Mouse (Mus musculus) heart, embryonic 16.5 days (tissue): ENCODE results near the gene Arhgef2. TPM values are rescaled to one million over a fixed set of nuclear protein-coding genes. Genes with fewer than 3 reads are reported as not detected.
A peak's percentile ranks its signal among the peaks of the same experiment; 100 is the strongest.

Source experiments
- ATAC-seq: fragments of 200-750 bp; cut with Nextera tagmentation; replicated peaks from 2 replicates; pipeline ENCODE4 v1.8.0; 2017; ENCODE audit warnings: moderate number of reproducible peaks; ENCODE audit not compliant: insufficient read depth, low FRiP score; ENCODE audit errors: extremely low read depth
- H3K27ac ChIP-seq: fragments of 300-500 bp; sonication (generic); 2 replicates; pipeline ENCODE4 v1.5.1; 2014; ENCODE audit warnings: mild to moderate bottlenecking, low read length, control low read depth, moderate library complexity
- H3K27me3 ChIP-seq: fragments of 300-500 bp; sonication (generic); 2 replicates; pipeline ENCODE4 v1.6.1; 2014; ENCODE audit warnings: low read length, mixed read lengths; ENCODE audit not compliant: control insufficient read depth, insufficient read depth
- H3K36me3 ChIP-seq: fragments of 300-500 bp; sonication (generic); 2 replicates; pipeline ENCODE4 v1.6.1; 2014; ENCODE audit not compliant: control insufficient read depth, insufficient read depth
- H3K4me1 ChIP-seq: fragments of 300-500 bp; sonication (generic); 2 replicates; pipeline ENCODE4 v1.6.1; 2014; ENCODE audit warnings: low read length, mixed read lengths; ENCODE audit not compliant: control insufficient read depth, insufficient read depth
- H3K4me2 ChIP-seq: fragments of 300-500 bp; sonication (generic); 2 replicates; pipeline ENCODE4 v1.6.1; 2014; ENCODE audit warnings: low read depth, mild to moderate bottlenecking, control low read depth, low read length
- H3K4me3 ChIP-seq: fragments of 300-500 bp; sonication (generic); 2 replicates; pipeline ENCODE4 v1.5.1; 2014; ENCODE audit warnings: mild to moderate bottlenecking, control low read depth, low read length
- H3K9ac ChIP-seq: fragments of 300-500 bp; sonication (generic); 2 replicates; pipeline ENCODE4 v1.6.1; 2014; ENCODE audit warnings: low read length, control low read depth
- H3K9me3 ChIP-seq: fragments of 300-500 bp; sonication (generic); replicated peaks from 2 replicates; pipeline ENCODE4 v1.6.1; 2016; ENCODE audit warnings: low read length; ENCODE audit not compliant: control insufficient read depth
- WGBS: fragments of 180-500 bp; shearing (Covaris S2); extraction: QIAGEN DNeasy Blood & Tissue Kit; methylation state at CpG from one replicate; pipeline ENCODE4 v1.1.7; 2014; 5-methylcytosine and 5-hydroxymethylcytosine counted together
- polyA plus RNA-seq: library from polyadenylated mRNA; unstranded; fragments of >200 nt; fragmentation: Nextera tagmentation; extraction: Ambion mirVana; gene quantifications from 2 replicates; pipeline ENCODE4 v1.2.1, GENCODE M21; 2015

Arhgef2 gene
- polyA plus RNA-seq, 1 experiment from 2014 or later: 76.7 TPM

- Histone ChIP-seq H3K4me1 (peaks cover 13% of the 10 kb centered on the region), H3K4me3 (peak within 1 kb of the TSS; percentile 99), H3K4me2 (peak within 1 kb of the TSS; percentile 97), H3K36me3 (peaks cover 16% of the 10 kb centered on the region), H3K9me3 (no peaks in the 10 kb centered on the region), H3K27me3 (no peaks in the 10 kb centered on the region), H3K9ac (peak within 1 kb of the TSS; percentile 98), H3K27ac (peak within 1 kb of the TSS; percentile 98)
- peak; percentile 99 for ATAC-seq
- WGBS: under 1% methylated on average over 47 of the region's 47 CpGs
Measured at GRCm38 (mm10) chr3:88684980-88685941, 79.5 kb downstream of the Arhgef2 start, which contains the start of gene Khdc4. Khdc4 (plus strand) TSS chr3:88685803.

DNA sequence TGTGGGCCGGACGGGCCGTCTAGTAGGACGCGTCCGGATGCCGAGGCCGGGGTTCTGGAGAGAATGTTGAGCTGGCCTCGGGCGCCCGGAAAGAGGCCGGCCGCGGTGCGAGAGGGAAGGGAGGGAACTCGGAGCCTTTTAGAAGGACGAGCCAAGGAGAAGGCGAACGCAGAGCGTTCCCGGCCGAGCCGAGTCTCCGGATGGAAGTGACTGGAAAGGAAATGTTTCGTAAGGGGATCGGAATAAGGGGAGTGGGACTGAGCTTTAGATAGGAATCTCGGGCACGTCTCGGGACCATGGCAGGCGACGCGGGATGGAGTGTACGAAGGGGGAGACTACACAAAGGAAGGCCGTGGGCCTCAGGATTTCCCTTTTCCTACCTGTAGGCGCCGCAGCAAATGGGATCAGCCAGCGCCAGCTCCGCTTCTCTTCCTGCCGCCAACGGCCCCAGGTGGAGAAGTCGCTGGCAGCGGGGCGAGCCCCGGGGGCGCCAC is 80.2 kb downstream of the Arhgef2 start:
- Histone ChIP-seq H3K4me1 (peaks cover 13% of the 10 kb centered on the region), H3K9ac (peak overlapping the region; percentile 98), H3K27me3 (no peaks in the 10 kb centered on the region), H3K4me3 (peak overlapping the region; percentile 99), H3K9me3 (no peaks in the 10 kb centered on the region), H3K36me3 (peaks cover 23% of the 10 kb centered on the region), H3K4me2 (peak overlapping the region; percentile 97), H3K27ac (peak overlapping the region; percentile 98)
- WGBS: under 1% methylated on average over 45 of the region's 45 CpGs
- ATAC-seq: peak; percentile 63

DNA sequence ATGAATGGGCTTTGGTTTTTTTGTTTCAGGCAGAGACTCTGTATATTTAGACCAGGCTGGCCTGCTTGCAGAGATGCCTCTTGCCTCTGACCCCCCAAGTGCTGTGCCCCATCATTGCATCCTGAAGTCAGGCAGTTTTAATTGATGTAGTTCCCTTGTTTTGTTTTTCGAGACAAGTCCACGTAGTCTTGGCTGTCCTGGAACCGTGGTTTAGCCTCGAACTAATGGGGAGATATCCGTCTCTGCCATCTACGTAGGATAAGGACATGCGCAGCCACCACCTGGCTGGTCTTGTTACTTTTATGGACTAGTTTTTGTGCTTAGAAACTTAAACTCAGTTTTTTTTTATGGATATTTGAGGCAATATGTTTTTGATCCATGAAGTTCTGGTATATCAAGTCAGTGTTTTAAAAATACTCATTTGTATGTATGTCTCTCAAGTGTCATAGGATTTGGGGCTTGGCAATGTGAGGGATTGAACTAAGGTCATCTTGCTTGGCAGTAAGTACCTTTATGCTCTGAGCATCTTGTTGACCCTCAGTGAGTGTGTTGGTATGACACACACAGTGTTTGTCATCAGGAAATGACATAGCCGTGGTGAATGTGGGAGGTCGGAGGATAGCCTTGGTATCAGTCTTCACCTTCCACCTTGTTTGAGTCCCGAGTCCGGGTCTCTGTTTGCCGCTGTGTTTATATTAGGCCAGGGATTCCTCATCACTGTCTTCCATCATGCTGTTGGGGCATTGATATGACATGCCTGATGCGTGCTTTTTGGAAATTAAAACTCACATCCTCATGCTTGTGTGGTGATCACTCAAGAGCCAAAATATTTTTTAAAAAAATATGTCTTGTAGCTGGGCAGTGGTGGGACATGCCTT is 81.2 kb downstream of the Arhgef2 start:
- Histone ChIP-seq H3K4me3 (peak overlapping the region; percentile 99), H3K9me3 (no peaks in the 10 kb centered on the region), H3K4me1 (peaks cover 13% of the 10 kb centered on the region), H3K27me3 (no peaks in the 10 kb centered on the region), H3K4me2 (peak overlapping the region; percentile 97), H3K36me3 (peaks cover 30% of the 10 kb centered on the region), H3K9ac (peak overlapping the region; percentile 98), H3K27ac (peak overlapping the region; percentile 98)
- no peak for ATAC-seq
- WGBS: 16% methylated on average over 13 of the region's 13 CpGs

DNA sequence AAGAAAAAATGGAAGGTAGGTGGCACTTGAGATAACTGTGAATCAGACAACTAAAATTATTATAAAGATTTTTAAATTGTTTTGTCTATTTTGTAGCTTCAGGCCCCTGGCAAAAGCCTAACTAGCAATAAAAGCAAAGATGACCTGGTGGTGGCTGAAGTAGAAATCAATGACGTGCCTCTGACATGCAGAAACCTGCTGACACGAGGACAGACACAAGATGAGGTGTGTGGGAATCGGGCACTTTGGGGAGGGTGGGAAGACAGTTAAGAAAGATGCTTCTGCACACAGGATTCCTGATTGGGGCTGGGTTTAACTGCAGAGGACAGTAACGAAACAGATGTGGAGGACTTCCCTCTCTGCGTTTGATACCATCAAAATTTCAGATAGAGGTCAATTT is 83.3 kb downstream of the Arhgef2 start:
- H3K4me3 ChIP-seq: no peak overlapping the region
- ATAC-seq: no peak
- peaks cover 43% of the 10 kb centered on the region for H3K36me3 ChIP-seq
- no peak overlapping the region for H3K4me2 ChIP-seq
- no peak overlapping the region for H3K27ac ChIP-seq
- H3K9ac ChIP-seq: no peak overlapping the region
- H3K9me3 ChIP-seq: no peaks in the 10 kb centered on the region
- WGBS: 71% methylated on average over 5 of the region's 5 CpGs
- no peaks in the 10 kb centered on the region for H3K27me3 ChIP-seq
- peaks cover 13% of the 10 kb centered on the region for H3K4me1 ChIP-seq

- Histone ChIP-seq H3K27ac (no peak overlapping the region), H3K27me3 (no peaks in the 10 kb centered on the region), H3K9me3 (no peaks in the 10 kb centered on the region), H3K4me2 (no peak overlapping the region), H3K9ac (no peak overlapping the region), H3K4me1 (no peaks in the 10 kb centered on the region), H3K4me3 (no peak overlapping the region), H3K36me3 (peaks cover 78% of the 10 kb centered on the region)
- ATAC-seq: no peak
Measured at GRCm38 (mm10) chr3:88695545-88695944, 89.8 kb downstream of the Arhgef2 start.

Other genes with a start within 250 kb of the Arhgef2 start
- gene Paqr6, start 241.4 kb upstream of the Arhgef2 start, polyA plus RNA-seq: 3.2 and 4.2 TPM in 2 replicates
- 0.21 TPM in 1 of 2 replicates, not detected in the other for gene Bglap3, start 233.2 kb upstream of the Arhgef2 start, polyA plus RNA-seq
- not detected in 2 replicates for gene Bglap2, start 227.3 kb upstream of the Arhgef2 start, polyA plus RNA-seq
- gene Bglap, start 221.5 kb upstream of the Arhgef2 start, polyA plus RNA-seq: not detected in 2 replicates
- gene Pmf1, start 195.6 kb upstream of the Arhgef2 start, polyA plus RNA-seq: 98.2 and 98.4 TPM in 2 replicates
- 13.3 and 13.7 TPM in 2 replicates for gene Slc25a44, start 180.8 kb upstream of the Arhgef2 start, polyA plus RNA-seq
- gene Sema4a, start 144.8 kb upstream of the Arhgef2 start, polyA plus RNA-seq: 3.0 and 3.7 TPM in 2 replicates
- 127 and 129 TPM in 2 replicates for gene Lmna, start 96.0 kb upstream of the Arhgef2 start, polyA plus RNA-seq
- 5.3 and 5.7 TPM in 2 replicates for gene Mex3a, start 73.6 kb upstream of the Arhgef2 start, polyA plus RNA-seq
- gene Rab25, start 57.7 kb upstream of the Arhgef2 start, polyA plus RNA-seq: 2.2 and 5.2 TPM in 2 replicates
- gene Lamtor2, start 52.9 kb upstream of the Arhgef2 start, polyA plus RNA-seq: 136 and 139 TPM in 2 replicates
- 28.8 and 32.0 TPM in 2 replicates for gene Ubqln4, start 52.2 kb upstream of the Arhgef2 start, polyA plus RNA-seq
- gene Ssr2, start 30.1 kb upstream of the Arhgef2 start, polyA plus RNA-seq: 136 and 161 TPM in 2 replicates
- not detected in 2 replicates for gene Rxfp4, start 47.2 kb downstream of the Arhgef2 start, polyA plus RNA-seq
- 67.4 and 68.6 TPM in 2 replicates for gene Khdc4, start 79.8 kb downstream of the Arhgef2 start, polyA plus RNA-seq
- gene Rit1, start 110.9 kb downstream of the Arhgef2 start, polyA plus RNA-seq: 59.0 and 59.4 TPM in 2 replicates
- 8.1 and 8.2 TPM in 2 replicates for gene Syt11, start 169.2 kb downstream of the Arhgef2 start, polyA plus RNA-seq
- gene Gon4l, start 229.3 kb downstream of the Arhgef2 start, polyA plus RNA-seq: 6.9 and 7.3 TPM in 2 replicates